Mouse (Mus musculus): ENCODE data around the gene Degs1.

DNA sequence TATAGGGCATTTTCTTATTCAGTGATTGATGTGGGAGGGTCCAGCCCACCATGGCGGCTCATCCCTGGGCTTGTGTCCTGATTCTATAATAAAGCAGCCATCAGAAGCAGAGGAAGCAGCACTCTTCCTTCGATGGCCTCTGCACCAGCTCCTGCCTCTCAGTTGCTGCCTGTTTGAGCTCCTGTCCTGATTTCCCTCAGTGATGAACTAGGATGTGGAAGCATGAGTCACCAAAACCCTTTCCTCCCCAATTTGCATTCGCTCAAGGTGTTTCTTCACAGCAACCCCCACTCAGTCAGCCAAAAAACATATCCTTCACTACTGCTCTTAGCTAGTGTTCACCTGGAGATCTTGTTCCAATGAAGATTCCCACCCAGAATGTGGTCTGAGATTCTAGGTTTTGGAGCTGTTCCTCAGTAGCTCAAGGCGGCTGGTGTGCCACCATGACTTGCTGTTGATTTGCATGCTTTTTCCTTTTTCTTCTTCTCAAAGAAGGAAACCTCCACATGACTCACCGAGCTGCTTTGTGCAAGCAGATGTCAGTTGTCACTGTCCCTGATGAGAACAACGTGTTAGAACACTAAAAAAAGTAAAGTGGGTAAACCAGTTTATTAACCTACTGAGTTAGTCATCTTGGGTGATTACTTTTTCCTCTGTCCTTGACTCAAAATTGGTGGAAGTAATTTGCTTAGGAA is 19.7 kb upstream of the Degs1 start:
- TF ChIP-seq CTCF (IDR thresholded peaks at IDR 0.05; ENCODE audit: insufficient read depth, low read depth, low read length) (no peak), POLR2A (IDR thresholded peaks at IDR 0.05; ENCODE audit: insufficient read depth, low read depth, low read length) (no peak)
